Mouse (Mus musculus): ENCODE results near the gene Kcnip4. TPM values are rescaled to one million over a fixed set of nuclear protein-coding genes. Genes with fewer than 3 reads are reported as not detected.

Gene Kcnip4
- polyA plus RNA-seq (2014; fragmentation: Nextera tagmentation; extraction: Ambion mirVana): 21.3 and 24.8 TPM in 2 replicates

DNA sequence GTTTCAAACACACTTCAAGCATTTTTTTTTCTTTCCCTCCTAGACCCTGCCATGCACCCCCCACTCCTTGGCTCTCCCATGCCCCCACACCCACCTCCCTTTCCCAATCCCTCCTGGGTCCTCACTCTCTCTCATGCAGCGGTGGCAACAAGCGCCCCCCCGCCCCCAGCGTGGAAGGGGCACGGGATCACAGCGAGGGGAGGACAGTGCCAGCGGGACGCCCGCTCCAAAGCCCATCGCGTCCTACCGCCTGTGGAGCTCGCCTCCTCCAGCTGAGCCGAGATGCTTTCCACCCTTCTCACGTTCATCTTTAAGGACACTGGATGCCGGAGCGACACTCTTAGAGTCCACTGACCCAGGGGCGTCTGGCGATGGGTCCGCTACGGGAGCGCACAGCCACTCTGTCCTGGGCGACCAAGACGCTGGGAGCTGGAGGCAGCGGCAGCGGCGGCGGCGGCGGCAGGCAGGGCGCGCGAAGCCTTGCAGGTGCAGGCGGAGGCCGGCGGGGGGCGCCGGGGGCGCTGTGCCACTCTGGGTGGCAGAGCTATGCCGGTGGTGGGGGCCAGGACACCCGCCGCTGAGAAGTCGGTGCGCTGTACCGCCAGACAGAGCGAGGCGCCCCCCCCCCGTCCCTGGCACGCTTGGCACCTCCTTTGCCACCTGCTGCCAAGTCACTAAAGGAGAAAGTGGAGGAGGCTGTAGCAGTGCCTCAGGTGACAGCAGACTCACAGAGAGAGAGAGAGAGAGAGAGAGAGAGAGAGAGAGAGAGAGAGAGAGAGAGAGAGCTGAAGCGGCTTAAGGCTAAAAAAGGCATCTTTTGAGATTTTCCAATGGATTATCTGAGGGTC is at the start of gene Kcnip4:
TSS of gene Kcnip4 (minus strand) at position 514 of the 848 bp plus-strand sequence.
- Histone ChIP-seq H3K9ac (peak within 1 kb of the TSS; percentile 64), H3K27ac (no peak within 1 kb of the TSS), H3K36me3 (replicated peaks; ENCODE audit: control insufficient read depth, insufficient read depth) (no peaks in the 10 kb centered on the region), H3K27me3 (ENCODE audit: control insufficient read depth, insufficient read depth, low read length) (peaks cover 10% of the 10 kb centered on the region; the same call in 1 of the 2 replicates), H3K4me3 (replicated peaks; ENCODE audit: low read length) (peak within 1 kb of the TSS; percentile 69), H3K4me2 (replicated peaks) (peak within 1 kb of the TSS; percentile 98), H3K9me3 (ENCODE audit: control insufficient read depth, low read length) (no peaks in the 10 kb centered on the region), H3K4me1 (replicated peaks; ENCODE audit: control insufficient read depth, insufficient read depth, low read length) (no peaks in the 10 kb centered on the region)
- DNase-seq (ENCODE audit: low spot score) (peak; percentile 67), ATAC-seq (ENCODE audit: low FRiP score) (peak; percentile 90)
- WGBS: 1% methylated on average over 48 of the region's 50 CpGs

DNA sequence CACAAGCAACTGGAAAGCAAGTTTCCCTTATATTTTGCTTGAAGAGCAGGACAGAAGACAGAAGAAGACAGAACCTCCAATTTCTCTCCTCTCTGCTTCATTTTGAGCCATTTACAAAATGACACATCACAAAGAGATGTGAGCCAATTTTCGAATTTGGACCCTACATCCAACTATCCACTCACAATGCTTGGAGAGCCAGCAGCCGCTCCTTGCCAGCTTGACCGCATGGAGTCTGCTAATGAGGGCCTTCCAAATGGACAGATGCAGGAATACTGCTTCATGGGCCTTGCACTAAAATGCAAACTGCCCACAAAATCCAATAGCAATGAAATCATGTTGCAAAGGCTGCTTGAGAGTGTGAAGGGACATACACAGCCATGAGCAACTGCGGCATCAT is 47.2 kb upstream of the Kcnip4 start:
- DNase-seq (ENCODE audit: low spot score): no peak
- Histone ChIP-seq H3K27me3 (ENCODE audit: control insufficient read depth, insufficient read depth, low read length) (no peaks in the 10 kb centered on the region), H3K4me1 (replicated peaks; ENCODE audit: control insufficient read depth, insufficient read depth, low read length) (no peaks in the 10 kb centered on the region)

DNA sequence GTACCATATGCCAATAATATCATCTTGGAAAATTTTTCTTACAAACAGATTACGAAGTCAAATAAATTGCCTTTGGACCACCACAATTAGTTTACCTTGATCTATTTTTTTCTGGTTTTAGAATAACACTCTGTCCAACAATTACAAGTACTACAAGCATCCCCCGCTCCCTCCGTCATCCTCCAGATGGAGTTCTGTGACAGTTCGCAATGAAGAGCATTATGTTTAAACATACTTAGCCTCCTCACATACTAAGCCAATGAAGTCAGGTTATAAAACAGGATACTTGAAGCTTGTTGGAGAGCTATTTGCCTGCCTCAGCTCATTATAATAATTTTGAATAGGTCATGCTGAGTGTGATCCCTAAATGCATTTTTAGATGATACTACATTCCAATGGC is 39.0 kb upstream of the Kcnip4 start:
- Histone ChIP-seq H3K4me1 (replicated peaks; ENCODE audit: control insufficient read depth, insufficient read depth, low read length) (no peaks in the 10 kb centered on the region), H3K9me3 (ENCODE audit: control insufficient read depth, low read length) (no peaks in the 10 kb centered on the region), H3K27ac (no peak overlapping the region), H3K4me3 (replicated peaks; ENCODE audit: low read length) (no peak overlapping the region), H3K27me3 (ENCODE audit: control insufficient read depth, insufficient read depth, low read length) (no peaks in the 10 kb centered on the region), H3K9ac (no peak overlapping the region), H3K4me2 (replicated peaks) (no peak overlapping the region), H3K36me3 (replicated peaks; ENCODE audit: control insufficient read depth, insufficient read depth) (no peaks in the 10 kb centered on the region)
- no peak for DNase-seq (ENCODE audit: low spot score)
- no peak for ATAC-seq (ENCODE audit: low FRiP score)
- WGBS: 97% methylated on average over 4 of the region's 4 CpGs

More for the DNA sequence above, 47.2 kb upstream of the Kcnip4 start:
- Histone ChIP-seq H3K9ac (no peak overlapping the region), H3K4me2 (replicated peaks) (no peak overlapping the region), H3K27ac (no peak overlapping the region), H3K4me3 (replicated peaks; ENCODE audit: low read length) (no peak overlapping the region), H3K9me3 (ENCODE audit: control insufficient read depth, low read length) (no peaks in the 10 kb centered on the region), H3K36me3 (replicated peaks; ENCODE audit: control insufficient read depth, insufficient read depth) (no peaks in the 10 kb centered on the region)
- no peak for ATAC-seq (ENCODE audit: low FRiP score)
- 84% methylated on average over 4 of the region's 4 CpGs for WGBS

DNA sequence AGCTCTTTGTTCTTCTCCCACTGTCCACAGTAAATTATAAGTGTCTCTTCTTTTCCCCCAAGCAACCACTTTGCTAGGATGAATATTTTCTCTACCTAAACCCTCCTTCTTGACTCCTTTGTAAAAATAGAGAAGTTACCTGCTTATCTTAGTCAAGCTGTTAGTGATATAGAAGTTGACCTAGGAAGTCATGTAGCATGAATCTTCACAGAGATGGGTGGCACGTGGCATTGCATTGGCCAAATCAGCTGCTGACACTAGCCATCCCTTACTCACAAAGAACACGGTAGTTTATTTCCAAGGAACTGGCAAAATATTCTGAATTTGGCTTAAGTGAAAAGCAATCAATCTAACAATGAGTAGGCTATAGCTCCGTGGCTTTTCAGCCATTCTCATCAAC is 32.7 kb upstream of the Kcnip4 start:
- Histone ChIP-seq H3K27me3 (ENCODE audit: control insufficient read depth, insufficient read depth, low read length) (no peaks in the 10 kb centered on the region), H3K4me2 (replicated peaks) (no peak overlapping the region), H3K27ac (no peak overlapping the region), H3K36me3 (replicated peaks; ENCODE audit: control insufficient read depth, insufficient read depth) (no peaks in the 10 kb centered on the region), H3K4me1 (replicated peaks; ENCODE audit: control insufficient read depth, insufficient read depth, low read length) (no peaks in the 10 kb centered on the region), H3K9me3 (ENCODE audit: control insufficient read depth, low read length) (no peaks in the 10 kb centered on the region), H3K4me3 (replicated peaks; ENCODE audit: low read length) (no peak overlapping the region), H3K9ac (no peak overlapping the region)
- DNase-seq (ENCODE audit: low spot score): no peak
- ATAC-seq (ENCODE audit: low FRiP score): no peak
- WGBS: 79% methylated on average over 3 of the region's 3 CpGs

DNA sequence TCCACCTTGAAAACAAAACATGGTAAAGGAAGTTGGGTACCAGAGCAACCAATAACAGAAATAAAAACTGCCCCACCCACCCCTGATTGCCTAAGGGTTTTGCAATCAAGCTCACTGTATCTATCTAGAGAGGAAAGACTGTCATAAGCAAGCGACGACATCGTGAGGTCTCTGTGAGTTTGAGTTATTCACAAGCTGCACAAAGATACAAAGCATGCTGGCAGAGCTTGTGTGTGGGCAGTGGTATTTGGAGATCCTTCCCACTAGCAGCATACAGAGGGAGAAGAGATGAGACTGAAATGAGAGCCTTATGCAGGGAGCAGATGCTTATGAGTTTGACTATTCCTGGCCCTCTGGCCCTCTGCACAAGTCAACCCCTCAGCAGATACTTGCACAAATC is 23.2 kb upstream of the Kcnip4 start:
- no peaks in the 10 kb centered on the region for H3K4me1 ChIP-seq (replicated peaks; ENCODE audit: control insufficient read depth, insufficient read depth, low read length)
- no peak for ATAC-seq (ENCODE audit: low FRiP score)
- WGBS: 92% methylated on average over 3 of the region's 3 CpGs

DNA sequence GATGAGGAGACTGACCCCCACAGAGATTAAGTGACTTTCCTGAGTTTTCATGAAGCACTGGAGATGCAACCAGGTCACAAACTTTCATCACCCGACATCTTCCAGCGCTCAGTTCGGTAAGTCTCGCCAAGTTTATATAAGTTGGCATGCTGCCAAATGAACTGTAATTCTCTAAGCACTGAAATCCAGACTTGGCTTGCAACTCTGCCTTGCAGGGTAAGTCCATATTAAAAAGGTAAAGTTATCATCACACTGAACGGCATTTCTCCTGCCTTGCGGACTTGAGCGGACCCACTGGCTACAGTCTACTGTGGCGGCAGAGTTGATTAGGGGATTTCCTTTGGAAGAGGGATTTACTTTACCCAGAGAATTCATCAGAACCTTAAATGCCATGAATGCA is 4.7 kb upstream of the Kcnip4 start:
- Histone ChIP-seq H3K27ac (no peak overlapping the region), H3K4me1 (replicated peaks; ENCODE audit: control insufficient read depth, insufficient read depth, low read length) (no peaks in the 10 kb centered on the region), H3K36me3 (replicated peaks; ENCODE audit: control insufficient read depth, insufficient read depth) (no peaks in the 10 kb centered on the region), H3K9me3 (ENCODE audit: control insufficient read depth, low read length) (no peaks in the 10 kb centered on the region), H3K9ac (no peak overlapping the region), H3K4me3 (replicated peaks; ENCODE audit: low read length) (no peak overlapping the region), H3K4me2 (replicated peaks) (no peak overlapping the region), H3K27me3 (ENCODE audit: control insufficient read depth, insufficient read depth, low read length) (no peaks in the 10 kb centered on the region)
- ATAC-seq (ENCODE audit: low FRiP score) (no peak), DNase-seq (ENCODE audit: low spot score) (peak; percentile 33)
- WGBS: 78% methylated on average over 8 of the region's 8 CpGs

More for the DNA sequence above, 23.2 kb upstream of the Kcnip4 start:
- no peak for DNase-seq (ENCODE audit: low spot score)
- Histone ChIP-seq H3K4me3 (replicated peaks; ENCODE audit: low read length) (no peak overlapping the region), H3K4me2 (replicated peaks) (no peak overlapping the region), H3K27ac (no peak overlapping the region), H3K27me3 (ENCODE audit: control insufficient read depth, insufficient read depth, low read length) (no peaks in the 10 kb centered on the region), H3K36me3 (replicated peaks; ENCODE audit: control insufficient read depth, insufficient read depth) (no peaks in the 10 kb centered on the region), H3K9me3 (ENCODE audit: control insufficient read depth, low read length) (no peaks in the 10 kb centered on the region), H3K9ac (no peak overlapping the region)

DNA sequence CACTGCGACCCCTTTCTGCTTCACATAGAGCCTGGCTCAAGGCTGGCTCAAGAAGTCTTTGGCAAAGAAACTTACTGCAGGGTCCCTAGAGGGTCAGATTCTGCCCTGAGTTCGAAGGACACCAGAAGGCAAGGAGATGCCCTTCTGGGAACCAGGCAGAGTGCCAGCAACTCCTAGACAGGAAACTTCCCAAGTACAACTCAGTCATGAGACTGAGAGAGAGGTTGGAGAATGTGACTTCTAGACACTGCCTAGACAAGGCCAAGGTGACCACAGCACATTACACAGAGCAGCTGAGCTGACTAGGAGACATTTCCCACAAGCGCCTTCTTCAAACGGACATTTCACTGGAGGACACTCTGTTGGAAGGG is 520 bp upstream of the Kcnip4 start:
- Histone ChIP-seq H3K9ac (peak overlapping the region; percentile 64; the same call in 1 of the 2 replicates), H3K4me1 (replicated peaks; ENCODE audit: control insufficient read depth, insufficient read depth, low read length) (no peaks in the 10 kb centered on the region), H3K9me3 (ENCODE audit: control insufficient read depth, low read length) (no peaks in the 10 kb centered on the region), H3K27ac (no peak overlapping the region), H3K36me3 (replicated peaks; ENCODE audit: control insufficient read depth, insufficient read depth) (no peaks in the 10 kb centered on the region), H3K4me2 (replicated peaks) (peak overlapping the region; percentile 98), H3K27me3 (ENCODE audit: control insufficient read depth, insufficient read depth, low read length) (peaks cover 10% of the 10 kb centered on the region; the same call in 1 of the 2 replicates), H3K4me3 (replicated peaks; ENCODE audit: low read length) (peak overlapping the region; percentile 69; the same call in 1 of the 2 replicates)
- 66% methylated on average over 4 of the region's 4 CpGs for WGBS
- no peak for DNase-seq (ENCODE audit: low spot score)
- no peak for ATAC-seq (ENCODE audit: low FRiP score)

DNA sequence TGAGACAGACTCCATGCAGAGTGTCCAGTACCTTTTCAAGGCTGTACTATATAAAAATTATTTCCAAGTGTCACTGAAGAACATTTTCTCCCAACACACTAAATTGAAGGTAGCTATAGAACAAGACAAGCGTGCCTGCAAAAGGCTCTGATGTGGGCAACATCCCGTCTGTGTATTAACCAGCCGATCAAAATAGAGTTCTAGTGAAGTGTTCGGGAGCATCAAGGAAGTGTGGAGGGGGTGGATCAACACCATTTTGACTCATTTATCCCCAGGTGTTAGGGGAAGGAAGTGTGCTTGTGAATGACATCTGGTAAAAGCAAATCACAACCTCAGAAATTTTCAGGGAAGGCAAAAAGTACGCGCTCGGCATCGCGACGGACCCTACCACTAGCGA is 712 bp downstream of the Kcnip4 start:
- Histone ChIP-seq H3K4me1 (replicated peaks; ENCODE audit: control insufficient read depth, insufficient read depth, low read length) (no peaks in the 10 kb centered on the region), H3K27me3 (ENCODE audit: control insufficient read depth, insufficient read depth, low read length) (peaks cover 10% of the 10 kb centered on the region; the same call in 1 of the 2 replicates), H3K4me3 (replicated peaks; ENCODE audit: low read length) (peak overlapping the region; percentile 69), H3K9me3 (ENCODE audit: control insufficient read depth, low read length) (no peaks in the 10 kb centered on the region), H3K9ac (peak overlapping the region; percentile 64), H3K36me3 (replicated peaks; ENCODE audit: control insufficient read depth, insufficient read depth) (no peaks in the 10 kb centered on the region), H3K27ac (no peak overlapping the region), H3K4me2 (replicated peaks) (peak overlapping the region; percentile 98)
- WGBS: 7% methylated on average over 11 of the region's 11 CpGs
- DNase-seq (ENCODE audit: low spot score) (no peak), ATAC-seq (ENCODE audit: low FRiP score) (no peak)

DNA sequence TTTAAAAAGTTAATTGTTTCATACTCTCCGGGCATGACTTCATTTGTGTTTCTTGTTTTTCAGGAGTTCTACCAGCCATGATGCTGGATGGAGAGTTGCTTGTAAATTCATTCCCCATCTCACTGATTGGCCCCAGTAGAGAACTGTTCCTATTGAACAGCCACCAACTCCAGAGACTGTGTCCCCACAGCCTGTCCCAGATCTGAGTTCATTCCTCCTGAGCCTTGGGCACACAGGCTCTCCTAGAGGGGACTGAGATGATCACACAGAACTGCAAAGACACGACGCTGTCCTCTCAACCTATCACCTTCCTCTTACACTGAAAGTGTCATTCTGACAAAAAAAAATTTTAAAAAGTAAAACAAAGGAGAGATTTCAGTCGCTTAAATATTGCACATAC is 1.7 kb downstream of the Kcnip4 start:
- ATAC-seq (ENCODE audit: low FRiP score) (no peak), DNase-seq (ENCODE audit: low spot score) (no peak)
- H3K4me1 ChIP-seq (replicated peaks; ENCODE audit: control insufficient read depth, insufficient read depth, low read length): no peaks in the 10 kb centered on the region
- H3K9ac ChIP-seq: no peak overlapping the region
- H3K4me3 ChIP-seq (replicated peaks; ENCODE audit: low read length): no peak overlapping the region
- 73% methylated on average over 4 of the region's 4 CpGs for WGBS
- H3K4me2 ChIP-seq (replicated peaks): no peak overlapping the region
- peaks cover 10% of the 10 kb centered on the region; the same call in 1 of the 2 replicates for H3K27me3 ChIP-seq (ENCODE audit: control insufficient read depth, insufficient read depth, low read length)
- no peaks in the 10 kb centered on the region for H3K9me3 ChIP-seq (ENCODE audit: control insufficient read depth, low read length)
- no peaks in the 10 kb centered on the region for H3K36me3 ChIP-seq (replicated peaks; ENCODE audit: control insufficient read depth, insufficient read depth)
- no peak overlapping the region for H3K27ac ChIP-seq

All from hindbrain, embryonic 14.5 days (tissue).